Mouse (Mus musculus): ENCODE measurements around the gene Slc28a2. TPM values are rescaled to one million over a fixed set of nuclear protein-coding genes. Genes with fewer than 3 reads are reported as not detected.
"Not testable (repeated sequence)": the region's sequence is repeated elsewhere in the genome, so short reads cannot be mapped to it uniquely, and the experiment has no call there.

The Slc28a2 gene
- polyA plus RNA-seq, 1 experiment from 2014 or later = not detected

DNA sequence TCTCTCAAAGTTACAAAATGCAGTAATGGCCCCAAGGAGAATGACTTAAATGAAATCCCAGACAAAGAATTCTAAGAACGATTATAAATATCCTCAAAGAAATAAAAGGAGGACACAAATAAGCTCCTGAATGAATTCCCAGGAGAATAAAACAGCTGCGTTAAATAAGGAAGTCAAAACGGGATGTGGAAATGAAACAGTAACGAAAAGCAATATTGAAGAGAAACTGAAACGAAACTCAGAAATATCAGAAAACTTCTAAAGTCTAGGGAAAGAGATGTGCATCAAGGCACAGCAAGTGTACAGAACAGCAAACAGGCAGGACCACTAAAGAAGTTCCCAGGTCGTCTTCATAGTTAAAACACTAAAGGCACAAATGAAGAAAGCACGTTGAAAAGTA lies 17.3 kb upstream of the Slc28a2 start:
- Histone ChIP-seq H3K27me3 (replicated peaks) (no peaks in the 10 kb centered on the region), H3K4me3 (no peak overlapping the region), H3K27ac (no peak overlapping the region), H3K4me2 (no peak overlapping the region), H3K36me3 (replicated peaks) (no peaks in the 10 kb centered on the region), H3K4me1 (no peaks in the 10 kb centered on the region), H3K9ac (no peak overlapping the region), H3K9me3 (no peaks in the 10 kb centered on the region)
- no peak for ATAC-seq (replicated peaks)
- 83% methylated on average over 7 of the region's 7 CpGs for WGBS

DNA sequence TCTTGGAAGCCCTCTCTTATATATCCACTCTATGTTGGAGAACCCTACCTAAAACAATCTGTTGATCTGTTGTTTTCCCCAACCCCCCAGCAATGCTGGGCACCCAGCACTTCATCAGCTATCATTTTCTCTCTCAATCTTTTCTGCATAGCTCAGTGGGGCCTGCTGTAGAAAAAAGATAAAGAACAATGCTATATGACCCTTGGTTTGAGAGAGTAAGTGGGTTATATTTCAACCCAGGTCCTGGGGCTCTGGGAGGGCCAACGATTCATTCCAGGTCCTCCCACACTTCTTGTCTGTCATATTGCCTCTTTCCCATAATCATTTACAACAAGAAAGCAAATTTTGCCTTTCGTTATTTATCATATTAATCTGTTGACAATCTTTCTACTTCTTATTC lies 368 bp downstream of the Slc28a2 start:
- not testable (repeated sequence) for ATAC-seq (replicated peaks)

DNA sequence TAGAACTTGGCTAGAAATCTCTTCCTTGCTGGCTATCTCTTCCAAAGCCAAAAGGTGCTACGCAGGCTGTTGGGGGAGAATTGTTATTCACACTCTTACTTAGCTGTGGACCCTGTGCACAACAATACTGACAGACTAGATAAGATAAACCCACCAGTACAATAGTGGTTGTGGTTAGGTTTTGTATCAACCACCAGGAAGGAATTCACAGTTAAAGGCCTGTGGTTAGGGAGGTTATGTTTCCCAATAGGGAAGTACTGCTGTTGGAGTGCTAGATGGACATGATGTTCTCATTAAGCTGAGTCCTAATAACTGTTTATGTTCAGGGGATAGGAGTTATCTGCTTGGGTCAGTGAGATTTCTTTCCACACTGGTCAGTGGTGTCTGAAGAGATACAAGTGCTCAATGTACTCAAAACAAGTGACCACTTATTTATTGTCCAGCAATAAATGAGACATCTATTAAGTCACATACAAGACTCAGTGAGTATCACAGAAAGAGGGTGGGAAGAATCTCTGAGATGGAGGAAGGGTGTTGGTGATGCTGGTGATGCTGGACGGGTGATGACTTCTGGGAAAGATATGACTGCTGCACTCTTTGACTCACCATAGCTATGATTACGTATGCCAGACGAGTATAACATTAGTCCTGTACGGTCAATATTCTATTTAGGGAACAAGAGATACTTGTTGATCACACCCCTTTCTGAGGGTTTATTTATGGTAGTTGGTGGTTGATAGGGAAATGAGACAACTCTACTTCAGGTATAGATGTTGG lies 12.6 kb downstream of the Slc28a2 start:
- not testable (repeated sequence) for H3K36me3 ChIP-seq (replicated peaks); H3K9ac ChIP-seq; H3K4me1 ChIP-seq; H3K27ac ChIP-seq; ATAC-seq (replicated peaks); H3K4me2 ChIP-seq; H3K27me3 ChIP-seq (replicated peaks); H3K4me3 ChIP-seq; H3K9me3 ChIP-seq
- WGBS = 94% methylated on average over 5 of the region's 5 CpGs

More for the DNA sequence above, 368 bp downstream of the Slc28a2 start:
- not testable (repeated sequence) for H3K27me3 ChIP-seq (replicated peaks); H3K4me1 ChIP-seq; H3K9me3 ChIP-seq; H3K27ac ChIP-seq; H3K36me3 ChIP-seq (replicated peaks); H3K4me3 ChIP-seq; H3K4me2 ChIP-seq; H3K9ac ChIP-seq
- WGBS = 82% methylated on average over 2 of the region's 2 CpGs

DNA sequence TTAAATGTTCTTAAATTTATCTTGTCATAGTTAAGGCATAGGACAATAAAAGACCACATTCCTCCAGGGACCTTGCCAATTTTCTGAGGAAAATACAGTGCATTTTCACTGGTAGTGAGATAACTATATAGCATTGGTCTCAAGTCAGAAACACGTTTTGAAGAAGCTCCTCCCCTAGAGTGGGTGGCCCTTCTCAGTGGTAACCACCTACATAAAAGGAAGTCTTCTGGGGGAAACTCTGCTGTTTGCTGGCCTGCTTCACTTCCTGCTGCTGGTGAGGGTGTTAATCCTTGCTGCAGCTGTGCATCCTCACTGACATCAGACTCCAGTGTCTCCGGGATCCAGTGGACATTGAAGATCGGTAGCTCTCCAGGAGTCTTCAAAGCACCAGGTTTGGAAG lies 14.2 kb downstream of the Slc28a2 start:
- H3K4me2 ChIP-seq; H3K36me3 ChIP-seq (replicated peaks); H3K4me3 ChIP-seq; H3K9me3 ChIP-seq; H3K4me1 ChIP-seq; H3K9ac ChIP-seq; H3K27me3 ChIP-seq (replicated peaks); ATAC-seq (replicated peaks); H3K27ac ChIP-seq: not testable (repeated sequence)
- WGBS = 13% methylated on average over 1 of the region's 3 CpGs

DNA sequence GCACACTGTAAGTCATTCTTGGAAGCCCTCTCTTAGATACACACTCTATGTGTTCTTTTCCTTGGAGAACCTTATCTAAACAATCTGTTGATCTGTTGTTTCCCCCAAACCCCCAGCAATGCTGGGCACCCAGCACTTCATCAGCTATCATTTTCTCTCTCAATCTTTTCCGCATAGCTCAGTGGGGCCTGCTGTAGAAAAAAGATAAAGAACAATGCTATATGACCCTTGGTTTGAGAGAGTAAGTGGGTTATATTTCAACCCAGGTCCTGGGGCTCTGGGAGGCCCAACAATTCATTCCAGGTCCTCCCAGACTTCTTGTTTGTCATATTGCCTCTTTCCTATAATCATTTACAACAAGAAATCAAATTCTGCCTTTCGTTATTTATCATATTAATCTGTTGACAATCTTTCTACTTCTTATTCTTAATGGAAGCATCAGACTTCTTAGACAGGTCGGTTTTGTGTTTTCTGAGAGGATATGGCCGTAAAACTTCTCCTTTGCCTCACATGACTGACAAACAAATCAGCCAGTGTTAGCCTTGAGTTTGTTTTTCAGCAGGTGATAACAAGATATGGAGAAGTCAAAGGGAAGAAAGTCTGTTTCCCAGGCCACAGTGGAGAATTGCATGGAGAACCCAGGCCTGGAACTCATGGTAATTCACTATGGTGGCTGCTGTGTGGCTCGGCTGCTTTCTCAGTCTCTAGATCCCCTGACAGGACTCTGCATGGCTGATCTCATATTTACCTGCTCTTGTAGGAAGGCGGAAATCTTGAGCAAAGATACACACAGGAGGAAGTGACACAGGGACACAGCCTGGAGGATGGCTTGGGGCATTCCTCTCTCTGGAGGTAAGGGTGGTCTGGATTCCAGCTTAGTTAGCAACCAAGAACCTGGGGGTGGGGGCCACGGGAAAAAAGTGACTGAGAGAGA lies 15.0 kb downstream of the Slc28a2 start:
- no peak for ATAC-seq (replicated peaks)
- no peak overlapping the region for H3K27ac ChIP-seq
- no peaks in the 10 kb centered on the region for H3K9me3 ChIP-seq
- WGBS = 88% methylated on average over 7 of the region's 7 CpGs
- H3K4me2 ChIP-seq = no peak overlapping the region
- no peaks in the 10 kb centered on the region for H3K27me3 ChIP-seq (replicated peaks)
- no peaks in the 10 kb centered on the region for H3K36me3 ChIP-seq (replicated peaks)
- H3K4me3 ChIP-seq = no peak overlapping the region
- no peaks in the 10 kb centered on the region for H3K4me1 ChIP-seq
- no peak overlapping the region for H3K9ac ChIP-seq

DNA sequence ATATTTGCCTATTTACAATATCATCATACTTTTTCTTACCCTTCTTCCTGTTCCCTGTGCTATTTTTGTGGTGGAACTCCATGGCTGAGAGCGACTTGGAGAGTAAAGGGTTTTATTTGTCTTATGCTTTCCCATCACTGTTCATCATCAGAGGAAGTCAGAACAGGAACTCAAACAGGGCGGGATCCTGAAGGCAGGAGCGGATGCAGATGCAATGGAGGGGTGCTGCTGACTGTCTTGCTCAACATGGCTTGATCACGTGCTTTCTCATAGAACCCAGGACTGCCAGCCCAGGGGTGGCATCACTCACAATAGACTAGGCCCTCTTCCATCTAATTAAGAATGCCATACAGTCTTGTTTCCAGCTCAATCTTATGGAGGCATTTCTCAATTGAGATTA lies 24.1 kb downstream of the Slc28a2 start:
- 83% methylated on average over 4 of the region's 4 CpGs for WGBS
- no peak overlapping the region for H3K9ac ChIP-seq
- no peak overlapping the region for H3K27ac ChIP-seq
- no peak for ATAC-seq (replicated peaks)
- no peaks in the 10 kb centered on the region for H3K27me3 ChIP-seq (replicated peaks)
- H3K9me3 ChIP-seq = no peaks in the 10 kb centered on the region
- H3K4me3 ChIP-seq = no peak overlapping the region
- H3K4me1 ChIP-seq = no peaks in the 10 kb centered on the region
- no peaks in the 10 kb centered on the region for H3K36me3 ChIP-seq (replicated peaks)
- no peak overlapping the region for H3K4me2 ChIP-seq

DNA sequence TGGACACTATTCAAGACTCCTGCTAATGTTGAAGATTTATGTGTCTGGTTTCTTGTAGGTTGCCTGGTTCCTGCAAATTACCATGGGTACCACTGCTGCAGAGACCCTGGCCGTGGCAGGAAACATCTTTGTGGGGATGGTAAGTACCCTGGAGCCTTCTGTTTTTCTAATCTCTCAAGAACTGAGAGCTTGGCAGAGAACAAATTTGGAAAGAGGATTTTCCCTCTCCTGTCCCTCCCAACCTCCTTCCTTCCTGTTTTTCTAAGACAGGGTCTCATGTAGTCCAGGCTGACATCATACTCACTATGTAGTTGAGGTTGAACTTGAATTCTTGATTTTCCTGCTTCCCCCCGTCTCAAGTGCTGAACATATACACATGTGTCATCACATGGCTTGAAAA lies 26.1 kb downstream of the Slc28a2 start:
- no peak overlapping the region for H3K4me2 ChIP-seq
- H3K9me3 ChIP-seq = no peaks in the 10 kb centered on the region
- H3K4me3 ChIP-seq = no peak overlapping the region
- H3K4me1 ChIP-seq = no peaks in the 10 kb centered on the region
- 75% methylated on average over 2 of the region's 2 CpGs for WGBS
- H3K27ac ChIP-seq = no peak overlapping the region
- ATAC-seq (replicated peaks) = no peak
- no peaks in the 10 kb centered on the region for H3K36me3 ChIP-seq (replicated peaks)
- no peak overlapping the region for H3K9ac ChIP-seq
- H3K27me3 ChIP-seq (replicated peaks) = no peaks in the 10 kb centered on the region

DNA sequence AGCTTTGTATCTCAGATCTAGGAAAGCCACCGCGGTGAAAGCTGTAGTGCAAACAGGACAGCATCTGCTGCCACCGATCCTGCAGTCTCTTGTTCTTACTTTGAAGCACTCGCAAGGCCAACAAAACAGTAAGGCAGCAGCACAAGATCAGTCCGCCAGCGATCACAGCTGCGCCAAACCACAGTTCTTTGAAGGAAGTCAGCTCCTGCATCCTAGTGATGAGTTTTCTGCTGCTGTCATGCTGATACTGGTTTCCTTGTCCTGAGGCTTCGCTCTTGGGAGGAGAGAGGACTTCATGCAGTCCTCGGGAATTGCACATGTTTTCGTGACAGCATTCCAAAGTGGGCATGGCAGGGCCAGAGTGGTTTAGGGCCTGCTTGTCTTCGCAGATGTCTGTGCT lies 40.6 kb downstream of the Slc28a2 start:
- H3K27ac ChIP-seq = no peak overlapping the region
- peak overlapping the region; percentile 55 for H3K4me3 ChIP-seq
- H3K36me3 ChIP-seq (replicated peaks) = no peaks in the 10 kb centered on the region
- 31% methylated on average over 11 of the region's 11 CpGs for WGBS
- no peaks in the 10 kb centered on the region for H3K9me3 ChIP-seq
- H3K4me2 ChIP-seq = peak overlapping the region; percentile 73
- peak overlapping the region; percentile 42 for H3K9ac ChIP-seq
- no peak for ATAC-seq (replicated peaks)
- H3K4me1 ChIP-seq = peaks cover 13% of the 10 kb centered on the region; the same call in 1 of the 2 replicates
- H3K27me3 ChIP-seq (replicated peaks) = no peaks in the 10 kb centered on the region

DNA sequence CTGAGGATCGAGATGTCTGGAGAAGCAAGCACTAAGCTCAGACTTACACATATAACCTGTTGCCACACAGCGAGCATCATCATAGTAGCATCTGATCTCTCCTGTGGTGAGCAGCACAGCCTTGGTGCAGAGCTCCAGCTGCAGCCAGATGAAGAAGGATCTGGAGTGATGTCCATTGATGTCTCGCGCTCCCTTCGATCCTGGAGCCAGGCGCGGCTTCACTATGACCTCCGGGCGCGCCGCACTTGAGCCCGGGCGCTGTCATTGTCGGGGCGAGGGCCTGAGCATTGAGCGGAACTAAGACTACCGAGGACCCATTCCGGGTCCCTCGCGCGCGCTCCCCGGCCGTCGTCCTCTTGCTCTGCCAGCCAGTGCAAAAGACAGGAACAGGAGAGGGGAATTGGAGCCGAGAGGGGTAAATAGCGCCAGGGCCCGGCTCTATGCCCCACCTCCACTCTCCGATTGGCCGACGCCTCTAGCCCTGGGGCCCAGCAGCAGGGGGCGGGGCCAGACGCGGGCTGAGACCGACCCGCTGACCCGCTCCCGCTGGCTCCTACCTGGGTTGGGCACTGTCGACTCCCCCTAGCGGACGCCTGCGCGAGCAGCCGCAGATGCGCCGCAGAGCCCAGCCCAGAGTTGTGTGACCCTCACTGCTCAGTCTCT lies 41.2 kb downstream of the Slc28a2 start:
- H3K27ac ChIP-seq = peak overlapping the region; percentile 1; the same call in 1 of the 2 replicates
- ATAC-seq (replicated peaks) = peak; percentile 100
- WGBS = 1% methylated on average over 46 of the region's 46 CpGs
- H3K4me2 ChIP-seq = peak overlapping the region; percentile 73
- peak overlapping the region; percentile 42 for H3K9ac ChIP-seq
- H3K4me3 ChIP-seq = peak overlapping the region; percentile 55
- no peaks in the 10 kb centered on the region for H3K36me3 ChIP-seq (replicated peaks)
- peaks cover 13% of the 10 kb centered on the region; the same call in 1 of the 2 replicates for H3K4me1 ChIP-seq
- no peaks in the 10 kb centered on the region for H3K9me3 ChIP-seq
- no peaks in the 10 kb centered on the region for H3K27me3 ChIP-seq (replicated peaks)

DNA sequence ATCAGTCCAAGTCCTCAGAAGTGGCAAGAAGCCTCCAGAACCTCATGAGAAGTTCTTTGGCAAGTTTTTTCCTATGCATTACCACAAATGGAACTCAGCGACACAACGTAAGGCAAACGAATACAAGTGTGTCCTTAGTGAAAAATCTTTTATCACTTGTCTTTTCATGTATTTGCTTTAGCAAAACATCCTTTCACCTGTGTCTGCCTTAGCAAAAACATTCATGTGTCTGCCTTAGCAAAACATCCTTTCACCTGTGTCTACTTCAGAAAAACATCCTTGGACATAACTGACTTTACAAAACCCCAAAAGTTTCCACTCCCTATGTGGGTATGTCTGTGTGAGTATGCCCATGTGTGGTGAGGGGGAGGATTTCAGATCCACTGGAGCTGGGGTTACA lies 42.9 kb downstream of the Slc28a2 start:
- no peaks in the 10 kb centered on the region for H3K9me3 ChIP-seq
- no peak for ATAC-seq (replicated peaks)
- no peak overlapping the region for H3K27ac ChIP-seq
- H3K36me3 ChIP-seq (replicated peaks) = no peaks in the 10 kb centered on the region
- no peaks in the 10 kb centered on the region for H3K27me3 ChIP-seq (replicated peaks)
- no peak overlapping the region for H3K9ac ChIP-seq
- no peak overlapping the region for H3K4me2 ChIP-seq
- peaks cover 13% of the 10 kb centered on the region; the same call in 1 of the 2 replicates for H3K4me1 ChIP-seq
- no peak overlapping the region for H3K4me3 ChIP-seq
- WGBS = 91% methylated on average over 3 of the region's 3 CpGs

DNA sequence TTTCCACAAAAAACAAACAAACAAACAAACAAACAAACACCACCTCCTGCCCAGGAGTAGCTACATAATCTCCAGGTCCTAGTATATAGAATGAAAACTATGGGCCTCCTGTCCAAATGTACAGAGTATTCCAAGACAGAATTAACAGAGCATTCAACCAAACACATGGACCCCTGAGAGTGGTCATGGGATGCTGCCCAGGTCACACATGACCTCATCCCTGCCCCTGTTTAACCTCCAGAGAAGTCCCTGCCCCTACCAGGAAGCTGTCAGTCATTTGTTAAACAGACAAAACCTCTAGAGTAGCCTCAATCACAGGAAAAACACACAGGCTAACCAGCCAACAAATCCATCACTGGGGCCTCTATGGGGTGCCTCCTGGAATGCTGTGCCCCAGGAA lies 50.3 kb downstream of the Slc28a2 start:
- Histone ChIP-seq H3K9me3 (no peaks in the 10 kb centered on the region), H3K9ac (no peak overlapping the region), H3K4me2 (no peak overlapping the region), H3K36me3 (replicated peaks) (no peaks in the 10 kb centered on the region), H3K4me3 (no peak overlapping the region), H3K27ac (no peak overlapping the region), H3K27me3 (replicated peaks) (no peaks in the 10 kb centered on the region), H3K4me1 (no peaks in the 10 kb centered on the region)
- no peak for ATAC-seq (replicated peaks)

DNA sequence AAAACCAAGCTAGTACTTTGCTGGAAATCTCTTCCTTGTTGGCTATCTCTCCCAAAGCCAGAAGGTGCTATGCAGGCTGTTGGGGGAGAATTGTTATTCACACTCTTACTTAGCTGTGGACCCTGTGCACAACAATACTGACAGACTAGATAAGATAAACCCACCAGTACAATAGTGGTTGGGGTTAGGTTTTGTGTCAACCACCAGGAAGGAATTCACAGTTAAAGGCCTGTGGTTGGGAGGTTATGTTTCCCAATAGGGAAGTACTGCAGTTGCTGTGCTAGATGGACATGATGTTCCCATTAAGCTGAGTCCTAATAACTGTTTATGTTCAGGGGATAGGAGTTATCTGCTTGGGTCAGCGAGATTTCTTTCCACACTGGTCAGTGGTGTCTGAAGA lies 57.5 kb downstream of the Slc28a2 start:
- H3K4me1 ChIP-seq; ATAC-seq (replicated peaks); H3K9ac ChIP-seq; H3K27me3 ChIP-seq (replicated peaks); H3K4me3 ChIP-seq; H3K9me3 ChIP-seq; H3K36me3 ChIP-seq (replicated peaks); H3K4me2 ChIP-seq; H3K27ac ChIP-seq: not testable (repeated sequence)
- WGBS = 67% methylated on average over 1 of the region's 1 CpGs
